Mouse (Mus musculus) G1E (cell line): ENCODE data around the gene Prss48. TPM values are rescaled to one million over a fixed set of nuclear protein-coding genes. Genes with fewer than 3 reads are reported as not detected.

Experiments used
- ATAC-seq: 2 replicates; pipeline ENCODE4 v1.8.0; 2016; ENCODE audit warnings: mild to moderate bottlenecking; ENCODE audit not compliant: insufficient number of reproducible peaks, poor library complexity, low FRiP score, severe bottlenecking; ENCODE audit errors: extremely low read depth
- DNase-seq: peaks from one replicate; pipeline ENCODE4 v3.0.0; 2012; ENCODE audit warnings: low spot score
- H3K27me3 ChIP-seq: 2 replicates; pipeline ENCODE4 v1.6.1; 2012; ENCODE audit warnings: mild to moderate bottlenecking, low read length, inconsistent platforms; ENCODE audit not compliant: insufficient read depth
- H3K36me3 ChIP-seq: replicated peaks from 2 replicates; pipeline ENCODE3; 2012; ENCODE audit warnings: mild to moderate bottlenecking, inconsistent platforms
- H3K4me1 ChIP-seq: 2 replicates; pipeline ENCODE4 v1.6.1; 2012; ENCODE audit warnings: low read depth, low read length, inconsistent platforms, mixed read lengths; ENCODE audit not compliant: insufficient read depth
- H3K4me3 ChIP-seq: 2 replicates; pipeline ENCODE4 v1.5.1; 2012; ENCODE audit warnings: low read depth, mild to moderate bottlenecking, inconsistent platforms, low read length, moderate library complexity, mixed read lengths
- H3K9me3 ChIP-seq: replicated peaks from 2 replicates; pipeline ENCODE4 v1.6.1; 2012; ENCODE audit warnings: inconsistent platforms
- CTCF ChIP-seq: IDR thresholded peaks from 2 replicates; pipeline ENCODE4 v1.5.1; 2012; ENCODE audit warnings: low read depth, low read length, inconsistent platforms, mixed read lengths
- GATA1 ChIP-seq: IDR thresholded peaks from 2 replicates; pipeline ENCODE4 v1.6.1; 2012; ENCODE audit warnings: borderline replicate concordance, low read length, inconsistent platforms, mixed read lengths
- GATA2 ChIP-seq: IDR thresholded peaks from 2 replicates; pipeline ENCODE4 v1.6.1; 2012; ENCODE audit warnings: low read depth, low read length, inconsistent platforms, borderline replicate concordance
- POLR2AphosphoS5 ChIP-seq: IDR thresholded peaks from 2 replicates; pipeline ENCODE4 v1.6.1; 2012; ENCODE audit warnings: low read depth, low read length, inconsistent platforms; ENCODE audit not compliant: insufficient replicate concordance
- TAL1 ChIP-seq: conservative IDR thresholded peaks from 2 replicates; pipeline ENCODE4 v1.6.1; 2012; ENCODE audit warnings: low read depth, low read length, inconsistent platforms, mixed read lengths
- polyA plus RNA-seq: library from polyadenylated mRNA; stranded (reverse); fragments of >175 nt; gene quantifications from 2 replicates; pipeline ENCODE4 v1.2.3, GENCODE M21; 2012
- total RNA-seq, 2 experiments: library from RNA; stranded (forward) in 1 of 2; stranded (reverse) in 1 of 2; fragments of 200-1000 nt in 1 of 2; fragments of >200 nt in 1 of 2; fragmentation: Nextera tagmentation in 1 of 2; gene quantifications; 2 replicates each; pipeline ENCODE4 v1.2.3; 2014 to 2017

Gene Prss48
- total and polyA plus RNA-seq, 3 experiments: not detected

DNA sequence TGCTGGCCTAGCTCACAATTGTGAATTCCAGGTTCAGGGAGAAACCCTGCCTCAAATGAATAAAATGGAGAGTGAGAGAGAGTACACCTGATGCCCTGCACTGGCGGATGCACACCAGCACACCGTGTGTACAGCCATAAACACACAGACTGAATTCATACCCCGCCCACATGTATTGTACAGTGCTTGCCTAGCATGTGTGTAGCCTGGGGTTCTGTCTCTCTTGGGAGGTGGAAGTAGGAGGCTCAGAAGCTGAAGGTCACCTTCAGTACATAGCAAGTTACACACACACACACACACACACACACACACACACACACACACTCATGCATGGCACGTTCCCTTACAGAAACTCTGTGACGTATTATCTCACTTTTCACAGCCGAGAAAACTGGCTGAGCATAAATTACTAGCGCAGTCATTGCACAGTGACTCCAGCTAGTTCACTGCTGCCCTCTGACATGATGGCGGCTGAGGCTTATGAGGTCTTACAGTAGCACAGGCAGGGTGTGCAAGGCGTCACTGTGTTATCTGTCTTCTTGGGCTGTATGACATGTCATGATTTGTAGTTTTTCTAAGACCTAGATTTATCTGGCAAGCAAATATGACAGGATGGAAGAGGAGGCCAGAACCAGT is 31.3 kb upstream of the Prss48 start:
- no peaks in the 10 kb centered on the region for H3K36me3 ChIP-seq
- ATAC-seq (no peak), DNase-seq (no peak)
- peaks cover 8% of the 10 kb centered on the region; the same call in 1 of the 2 replicates for H3K27me3 ChIP-seq
- H3K4me1 ChIP-seq: no peaks in the 10 kb centered on the region
- TF ChIP-seq POLR2AphosphoS5 (no peak), GATA1 (no peak), TAL1 (no peak), CTCF (no peak), GATA2 (no peak)
- H3K9me3 ChIP-seq: no peaks in the 10 kb centered on the region
- no peak overlapping the region for H3K4me3 ChIP-seq

DNA sequence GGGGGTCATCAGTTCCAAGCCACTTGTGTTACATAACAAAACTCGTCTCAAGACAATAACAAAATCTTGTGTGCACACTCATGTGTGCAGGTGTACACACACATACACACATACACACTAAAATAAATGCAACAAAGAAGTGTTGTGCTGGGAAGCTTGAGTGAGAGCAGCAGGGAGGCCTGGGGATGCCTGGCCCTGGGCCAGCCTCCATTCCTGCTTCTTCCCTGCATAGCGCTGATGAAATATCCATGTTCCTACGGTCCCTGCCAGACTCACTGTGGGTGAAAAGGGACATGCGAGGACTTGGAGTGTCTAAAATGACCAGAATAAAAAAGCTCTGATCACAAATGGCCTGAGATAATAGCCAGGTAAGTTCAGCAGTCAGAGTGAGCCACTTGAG is 28.3 kb upstream of the Prss48 start:
- Histone ChIP-seq H3K36me3 (no peaks in the 10 kb centered on the region), H3K27me3 (peaks cover 10% of the 10 kb centered on the region), H3K4me3 (no peak overlapping the region), H3K4me1 (no peaks in the 10 kb centered on the region), H3K9me3 (no peaks in the 10 kb centered on the region)
- TF ChIP-seq CTCF: no peak
- no peak for ATAC-seq
- no peak for DNase-seq

- TF ChIP-seq POLR2AphosphoS5 (no peak), GATA1 (no peak), CTCF (no peak), TAL1 (no peak), GATA2 (no peak)
- ATAC-seq (no peak), DNase-seq (no peak)
- peaks cover 10% of the 10 kb centered on the region for H3K27me3 ChIP-seq
- H3K36me3 ChIP-seq: no peaks in the 10 kb centered on the region
- H3K4me1 ChIP-seq: no peaks in the 10 kb centered on the region
- no peaks in the 10 kb centered on the region for H3K9me3 ChIP-seq
- H3K4me3 ChIP-seq: no peak overlapping the region
These were observed 26.5 kb upstream of the Prss48 start for GRCm38 (mm10) chr3:86028658-86029375.

DNA sequence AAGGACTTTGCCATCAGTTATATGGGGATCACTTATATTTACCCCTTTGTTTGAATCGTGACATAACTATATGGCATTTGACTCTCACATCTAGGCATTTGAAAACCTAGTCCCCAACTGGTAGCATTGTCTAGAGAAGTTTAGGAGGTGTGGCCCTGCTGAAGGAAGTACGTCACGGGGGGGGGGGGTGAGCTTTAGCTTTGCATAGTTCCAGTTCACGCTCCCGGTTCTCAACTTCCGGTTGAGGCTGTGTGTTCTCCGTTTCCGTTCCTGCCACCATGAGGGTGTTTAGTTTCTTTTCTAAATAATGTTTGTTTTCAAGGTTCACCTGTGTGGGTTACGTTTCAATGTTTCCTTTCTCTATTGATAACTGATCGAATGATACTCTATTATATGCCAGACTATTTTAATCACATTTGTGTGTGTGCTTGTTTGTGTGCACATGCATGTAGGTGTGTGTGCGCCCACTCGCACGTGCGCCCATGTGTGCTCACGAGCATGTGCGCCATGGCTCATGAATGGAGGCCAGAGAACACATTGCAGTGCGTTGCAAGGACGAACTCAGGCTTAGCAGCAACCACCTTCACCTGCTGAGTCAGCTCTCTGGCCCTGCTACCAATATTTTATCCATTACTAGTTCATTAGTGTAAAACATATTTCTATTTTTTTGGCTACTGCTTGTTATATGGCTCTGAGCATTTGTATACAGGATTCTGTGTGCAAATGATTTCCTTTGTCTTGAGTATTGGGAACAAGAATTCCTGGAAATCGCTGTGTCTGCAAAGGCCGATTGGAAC is 23.2 kb upstream of the Prss48 start:
- no peaks in the 10 kb centered on the region for H3K4me1 ChIP-seq
- H3K9me3 ChIP-seq: no peaks in the 10 kb centered on the region
- DNase-seq (no peak), ATAC-seq (no peak)
- H3K27me3 ChIP-seq: peaks cover 3% of the 10 kb centered on the region; the same call in 1 of the 2 replicates
- no peaks in the 10 kb centered on the region for H3K36me3 ChIP-seq
- no peak overlapping the region for H3K4me3 ChIP-seq
- TF ChIP-seq TAL1 (no peak), GATA2 (no peak), CTCF (no peak), POLR2AphosphoS5 (no peak), GATA1 (no peak)

GRCm38 (mm10) chr3:86024065-86024795 is 21.9 kb upstream of the Prss48 start:
- Histone ChIP-seq H3K9me3 (no peaks in the 10 kb centered on the region), H3K4me1 (no peaks in the 10 kb centered on the region), H3K36me3 (no peaks in the 10 kb centered on the region), H3K4me3 (no peak overlapping the region), H3K27me3 (peaks cover 2% of the 10 kb centered on the region; the same call in 1 of the 2 replicates)
- ATAC-seq (no peak), DNase-seq (no peak)
- TF ChIP-seq GATA2 (no peak), CTCF (no peak), POLR2AphosphoS5 (no peak), TAL1 (no peak), GATA1 (no peak)

DNA sequence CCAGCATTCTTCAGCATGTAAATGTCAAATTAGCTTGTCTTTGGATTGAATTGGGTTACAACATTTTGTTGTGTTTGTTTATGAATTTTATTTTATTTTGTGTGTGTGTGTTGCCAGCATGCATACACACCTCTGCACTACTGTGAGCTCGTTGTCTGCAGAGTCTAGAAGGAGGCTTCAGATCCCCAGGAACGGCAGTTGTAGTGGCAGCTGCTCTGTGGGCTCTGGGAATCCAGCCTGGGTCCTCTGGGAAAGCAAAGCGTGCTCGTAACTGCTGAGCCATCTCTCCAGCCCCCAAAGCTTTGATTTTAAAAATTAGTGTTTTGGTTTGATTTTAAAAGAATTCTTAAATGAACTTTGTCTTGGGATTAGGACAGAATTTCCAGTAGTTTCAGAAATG is 19.4 kb upstream of the Prss48 start:
- Histone ChIP-seq H3K27me3 (peaks cover 2% of the 10 kb centered on the region; the same call in 1 of the 2 replicates), H3K9me3 (no peaks in the 10 kb centered on the region), H3K4me3 (no peak overlapping the region), H3K36me3 (no peaks in the 10 kb centered on the region), H3K4me1 (no peaks in the 10 kb centered on the region)
- TF ChIP-seq GATA1 (no peak), POLR2AphosphoS5 (no peak), GATA2 (no peak), TAL1 (no peak), CTCF (no peak)
- ATAC-seq (no peak), DNase-seq (no peak)
